Mouse (Mus musculus) adrenal gland (tissue): Measurements from ENCODE around the gene Nkg7.
"Not testable (repeated sequence)": the region's sequence is repeated elsewhere in the genome, so short reads cannot be mapped to it uniquely, and the experiment has no call there.

Experiments
- intact Hi-C: fragments of 180-260 bp; cut with DNase I; formaldehyde crosslinking; loops from one replicate; pipeline ENCODE4 v1.15.1; 2025
- long read RNA-seq, 2 experiments: library from polyadenylated mRNA; unstranded; transcript quantifications; one replicate each; pipeline ENCODE4 v2.0.0; 2020; ENCODE audit warnings: borderline replicate concordance in 1 of 2; ENCODE audit not compliant: insufficient replicate concordance in 1 of 2

Gene Nkg7
- long read RNA-seq, experiment 1, transcript Nkg7-201 (4 exons, 881 nt) = major isoform, 9 of 9 reads
- long read RNA-seq, experiment 1, partial matches to known transcripts = 0 of 9 reads
- long read RNA-seq, experiment 1, other reads (novel, unspliced or antisense) = 0 of 9 reads
- long read RNA-seq, experiment 2, partial matches to known transcripts = 0 of 1 reads
- long read RNA-seq, experiment 2, other reads (novel, unspliced or antisense) = 0 of 1 reads

GRCm38 (mm10) chr7:43436341-43437255 lies at the start of gene Nkg7:
Nkg7 (plus strand) TSS chr7:43437073.
- intact Hi-C loops = no loop called here

GRCm38 (mm10) chr7:43392349-43393121 lies 44.3 kb upstream of the Nkg7 start:
- intact Hi-C loops = no loop called here

GRCm38 (mm10) chr7:43399501-43399900 lies 37.4 kb upstream of the Nkg7 start:
- intact Hi-C loops = no loop called here

GRCm38 (mm10) chr7:43402718-43403117 lies 34.2 kb upstream of the Nkg7 start:
- intact Hi-C loops = no loop called here

GRCm38 (mm10) chr7:43407573-43407972 lies 29.3 kb upstream of the Nkg7 start:
- intact Hi-C loops = no loop called here

GRCm38 (mm10) chr7:43408131-43408553 lies 28.7 kb upstream of the Nkg7 start, which contains the start of gene Siglecg:
Siglecg (plus strand) TSS chr7:43408204.
- intact Hi-C loops = no loop called here

- intact Hi-C loops = no loop called here
These were observed 27.8 kb upstream of the Nkg7 start for GRCm38 (mm10) chr7:43409084-43409483.

- intact Hi-C loops = not testable (repeated sequence)
These were observed 25.1 kb upstream of the Nkg7 start for GRCm38 (mm10) chr7:43411724-43412123.

GRCm38 (mm10) chr7:43417298-43417697 lies 19.6 kb upstream of the Nkg7 start:
- intact Hi-C loops = no loop called here

- intact Hi-C loops = loop anchor here (2.0 kb wide), 1 partner anchor 44 kb away; no protein-coding TSS in a partner anchor
These were observed 13.8 kb upstream of the Nkg7 start for GRCm38 (mm10) chr7:43422995-43423617.

GRCm38 (mm10) chr7:43423991-43424625 lies 12.8 kb upstream of the Nkg7 start:
- intact Hi-C loops = loop anchor here (2.0 kb wide), 1 partner anchor 43 kb away; no protein-coding TSS in a partner anchor

- intact Hi-C loops = no loop called here
These were observed 9.5 kb upstream of the Nkg7 start, which contains the start of gene Lim2 for GRCm38 (mm10) chr7:43427406-43427805. Lim2 (plus strand) TSS chr7:43427670.

- intact Hi-C loops = no loop called here
These were observed 7.4 kb upstream of the Nkg7 start for GRCm38 (mm10) chr7:43429500-43429899.

- intact Hi-C loops = no loop called here
These were observed 4.0 kb upstream of the Nkg7 start for GRCm38 (mm10) chr7:43432891-43433290.

- intact Hi-C loops = no loop called here
These were observed 2.2 kb upstream of the Nkg7 start for GRCm38 (mm10) chr7:43434676-43435075.

- intact Hi-C loops = no loop called here
These were observed 1.7 kb downstream of the Nkg7 start for GRCm38 (mm10) chr7:43438611-43439010.

- intact Hi-C loops = loop anchor here (5.0 to 10.0 kb wide), 2 partner anchors 136 to 137 kb away; partner anchors contain the start of gene Zfp719
These were observed 3.6 kb downstream of the Nkg7 start, which contains the start of gene Cldnd2 for GRCm38 (mm10) chr7:43440482-43440881. Cldnd2 (plus strand) TSS chr7:43440782.

- intact Hi-C loops = loop anchor here (5.0 to 10.0 kb wide), 2 partner anchors 136 kb away; partner anchors contain the start of gene Zfp719
These were observed 4.2 kb downstream of the Nkg7 start for GRCm38 (mm10) chr7:43441071-43441470.

- intact Hi-C loops = loop anchor here (5.0 to 10.0 kb wide), 2 partner anchors 135 to 138 kb away; partner anchors contain the start of gene Zfp719
These were observed 5.8 kb downstream of the Nkg7 start for GRCm38 (mm10) chr7:43442684-43443083.
